Mouse (Mus musculus) lung, adult 2 months (tissue): ENCODE measurements around the gene Tirap. TPM values are rescaled to one million over a fixed set of nuclear protein-coding genes. Genes with fewer than 3 reads are reported as not detected.

Experiments
- DNase-seq: peaks from one replicate; pipeline ENCODE4 v3.0.0; 2022
- H3K4me1 ChIP-seq: fragments of 200-500 bp; 2 replicates; pipeline ENCODE4 v1.6.1; 2011; ENCODE audit warnings: low read length; ENCODE audit not compliant: control insufficient read depth, insufficient read depth
- H3K4me3 ChIP-seq: fragments of 200-500 bp; replicated peaks from 2 replicates; pipeline ENCODE3; 2011; ENCODE audit warnings: low read depth, mild to moderate bottlenecking, control low read depth, low read length; ENCODE audit errors: extremely low read depth
- CTCF ChIP-seq: fragments of 200-500 bp; IDR thresholded peaks from 2 replicates; pipeline ENCODE4 v1.5.1; 2011; ENCODE audit warnings: mild to moderate bottlenecking, low read length, control low read depth; ENCODE audit not compliant: insufficient read depth
- POLR2A ChIP-seq: fragments of 200-500 bp; IDR thresholded peaks from 2 replicates; pipeline ENCODE4 v1.6.1; 2011; ENCODE audit warnings: low read depth, mild to moderate bottlenecking, control low read depth, low read length, borderline replicate concordance; ENCODE audit errors: extremely low read depth
- WGBS: fragments of 180-500 bp; shearing (Covaris S2); methylation state at CpG from one replicate; pipeline ENCODE4 v1.1.7; 2018; 5-methylcytosine and 5-hydroxymethylcytosine counted together
- polyA plus RNA-seq: library from polyadenylated mRNA; depleted of rRNA; stranded (reverse); fragments of >200 nt; gene quantifications from 2 replicates; pipeline ENCODE4 v1.2.3, GENCODE M21; 2012; rRNA removed

Gene Tirap
- 19.9 and 20.8 TPM in 2 replicates for polyA plus RNA-seq

DNA sequence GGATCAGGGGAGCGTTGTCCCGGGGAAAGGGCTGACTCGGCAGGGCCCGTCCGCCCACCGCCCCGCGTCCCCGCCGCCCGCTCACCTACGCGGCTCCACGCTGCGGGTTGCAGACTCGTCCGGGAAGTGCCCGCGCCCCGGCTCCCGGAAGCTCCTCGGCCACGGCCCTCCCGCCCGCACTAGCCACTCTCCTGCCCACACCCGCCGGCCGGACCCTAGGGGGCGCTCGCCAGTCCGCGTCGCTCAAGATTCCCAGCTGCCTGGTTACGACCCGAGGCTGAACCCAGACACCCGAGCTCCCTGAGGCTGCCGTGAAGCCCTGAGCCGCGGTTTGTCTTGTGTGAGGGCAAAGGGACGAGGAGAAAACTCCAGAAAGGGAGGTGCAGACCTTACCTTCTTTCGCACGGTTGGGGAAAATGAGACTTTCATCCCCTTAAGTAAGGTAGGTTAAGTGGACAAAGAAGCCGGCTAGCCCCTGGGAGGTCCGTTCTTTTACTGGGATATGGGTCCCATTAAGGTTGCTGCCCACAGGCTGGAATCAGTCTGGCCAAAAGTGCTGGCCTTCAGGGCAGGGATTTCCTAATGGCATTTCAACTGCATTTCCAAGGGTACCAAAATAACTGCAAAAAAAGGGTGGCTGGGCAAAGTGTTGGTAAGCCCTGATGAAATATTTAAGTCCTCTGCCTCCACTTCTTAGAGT lies at the start of gene Tirap, which contains the start of gene Srpr:
TSS of gene Tirap (minus strand) at position 520 of the 700 bp plus-strand sequence.
TSS of gene Srpr (plus strand) at position 404 of the 700 bp plus-strand sequence.
- Histone ChIP-seq H3K4me3 (peak within 1 kb of the TSS; percentile 90), H3K4me1 (peaks cover 8% of the 10 kb centered on the region)
- TF ChIP-seq CTCF (peak; percentile 50), POLR2A (no peak)
- peak; percentile 92 for DNase-seq
- under 1% methylated on average over 44 of the region's 44 CpGs for WGBS

DNA sequence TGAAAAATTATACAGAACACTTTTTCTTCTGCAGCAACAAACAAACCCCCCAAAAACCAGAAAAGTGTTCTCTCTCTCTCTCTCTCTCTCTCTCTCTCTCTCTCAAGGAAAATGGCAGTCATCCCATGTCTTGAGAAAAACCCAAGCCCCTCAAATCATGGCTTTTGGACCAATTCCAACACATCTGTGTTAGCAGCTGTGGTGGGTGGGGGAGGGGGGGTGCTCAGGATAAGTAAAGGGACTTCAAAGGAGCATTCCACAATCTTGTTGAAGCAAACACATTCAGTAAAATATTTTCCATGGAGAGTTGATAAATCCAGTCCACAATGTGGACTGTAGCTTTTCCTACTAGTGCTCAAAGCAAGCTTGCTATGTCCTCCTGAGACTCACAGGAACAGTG lies 49.4 kb upstream of the Tirap start:
- TF ChIP-seq CTCF (no peak), POLR2A (no peak)
- DNase-seq: no peak
- H3K4me3 ChIP-seq: no peak overlapping the region
- no peaks in the 10 kb centered on the region for H3K4me1 ChIP-seq

DNA sequence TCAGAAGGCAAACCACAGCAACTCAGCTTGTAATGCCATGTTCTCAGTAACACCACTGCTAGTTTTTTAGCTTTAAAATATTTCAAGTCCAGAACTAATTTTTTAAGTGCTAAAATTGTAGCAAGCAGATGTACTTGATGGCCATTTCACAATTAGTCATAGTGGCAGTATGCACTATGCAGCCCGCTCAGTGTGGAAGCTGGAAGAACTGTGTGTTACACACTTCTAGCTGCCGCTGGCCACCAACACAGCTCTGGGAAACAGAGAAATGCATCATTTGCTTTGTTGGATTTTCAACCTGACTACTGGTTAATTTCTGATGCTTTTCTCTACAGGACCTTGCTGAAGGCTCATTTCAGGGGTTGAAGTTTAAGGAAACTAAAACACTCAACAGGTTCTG lies 47.3 kb upstream of the Tirap start:
- DNase-seq: no peak
- WGBS: 87% methylated on average over 2 of the region's 2 CpGs
- no peak for TF ChIP-seq POLR2A
- TF ChIP-seq CTCF: no peak
- Histone ChIP-seq H3K4me3 (no peak overlapping the region), H3K4me1 (no peaks in the 10 kb centered on the region)

DNA sequence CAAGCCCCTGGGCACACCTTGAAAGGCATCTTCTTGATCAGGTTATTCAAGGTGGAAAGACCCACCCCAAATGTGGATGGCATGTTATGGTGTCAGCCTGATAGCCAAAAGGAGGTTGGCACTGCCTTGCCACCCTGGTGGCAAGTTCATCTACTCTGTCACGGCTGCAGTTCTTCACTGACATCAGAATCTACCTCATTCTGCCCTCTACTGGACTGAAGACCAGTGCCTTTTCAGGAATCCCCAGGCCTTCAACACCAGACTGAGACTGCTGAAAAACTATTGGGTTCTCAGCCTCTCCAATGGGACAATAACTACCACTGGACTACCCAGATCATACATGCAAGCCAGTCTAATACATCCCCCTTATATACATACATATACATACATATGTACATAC lies 39.6 kb upstream of the Tirap start:
- Histone ChIP-seq H3K4me1 (peaks cover 2% of the 10 kb centered on the region; the same call in 1 of the 2 replicates), H3K4me3 (no peak overlapping the region)
- 39% methylated on average over 1 of the region's 1 CpGs for WGBS
- DNase-seq: no peak
- TF ChIP-seq POLR2A (no peak), CTCF (no peak)

DNA sequence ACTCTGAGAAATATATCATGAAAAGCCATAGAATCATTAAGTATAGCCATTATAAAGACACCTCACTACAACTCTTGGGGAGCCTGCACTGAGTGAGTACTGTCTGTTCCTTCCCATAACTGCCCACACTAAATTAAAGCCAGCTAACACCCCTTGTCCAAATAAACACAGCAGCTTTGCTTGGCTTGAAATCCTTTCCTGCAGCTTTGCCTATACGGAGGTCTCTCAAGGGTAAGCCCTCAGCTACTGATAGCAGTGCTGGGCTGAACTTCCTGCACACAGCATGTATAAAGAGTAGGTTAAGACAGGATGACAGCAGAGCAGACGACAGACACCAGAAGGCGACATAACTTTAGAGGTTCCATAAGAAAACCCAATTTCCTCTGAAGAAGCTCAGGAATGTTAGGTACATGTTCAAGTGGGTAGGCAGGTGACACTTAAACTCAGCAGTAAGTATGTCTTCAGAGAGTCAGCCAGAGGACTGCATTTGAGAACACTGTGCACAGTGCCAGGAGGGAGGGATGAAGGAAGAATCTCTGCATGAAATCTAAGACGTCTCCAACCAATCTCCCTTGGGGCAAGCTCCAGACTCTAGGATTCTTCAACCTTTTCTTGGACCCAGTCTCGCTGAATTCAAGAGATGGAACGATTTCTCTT lies 39.0 kb upstream of the Tirap start:
- peaks cover 2% of the 10 kb centered on the region; the same call in 1 of the 2 replicates for H3K4me1 ChIP-seq
- TF ChIP-seq POLR2A: no peak
- TF ChIP-seq CTCF: no peak
- H3K4me3 ChIP-seq: no peak overlapping the region
- peak; percentile 17 for DNase-seq
- 42% methylated on average over 6 of the region's 6 CpGs for WGBS

DNA sequence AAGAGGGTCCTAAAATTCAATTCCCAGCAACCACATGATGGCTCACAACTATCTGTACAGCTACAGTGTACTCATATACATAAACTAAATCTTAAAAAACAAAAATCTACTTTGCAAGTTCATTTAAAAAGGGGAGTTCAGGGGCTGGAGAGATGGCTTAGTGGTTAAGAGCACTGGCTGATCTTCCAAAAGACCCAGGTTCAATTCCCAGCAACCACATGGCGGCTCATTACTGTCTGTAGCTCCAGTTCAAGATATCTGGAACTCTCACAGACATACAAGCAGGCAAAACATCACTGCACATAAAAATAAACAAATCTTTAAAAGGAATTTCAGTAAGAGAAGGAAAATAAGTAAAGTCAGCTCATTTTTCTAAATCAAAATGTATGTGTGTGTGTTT lies 38.3 kb upstream of the Tirap start:
- Histone ChIP-seq H3K4me3 (no peak overlapping the region), H3K4me1 (peaks cover 2% of the 10 kb centered on the region; the same call in 1 of the 2 replicates)
- DNase-seq: no peak
- 95% methylated on average over 1 of the region's 1 CpGs for WGBS
- no peak for TF ChIP-seq CTCF
- TF ChIP-seq POLR2A: no peak

DNA sequence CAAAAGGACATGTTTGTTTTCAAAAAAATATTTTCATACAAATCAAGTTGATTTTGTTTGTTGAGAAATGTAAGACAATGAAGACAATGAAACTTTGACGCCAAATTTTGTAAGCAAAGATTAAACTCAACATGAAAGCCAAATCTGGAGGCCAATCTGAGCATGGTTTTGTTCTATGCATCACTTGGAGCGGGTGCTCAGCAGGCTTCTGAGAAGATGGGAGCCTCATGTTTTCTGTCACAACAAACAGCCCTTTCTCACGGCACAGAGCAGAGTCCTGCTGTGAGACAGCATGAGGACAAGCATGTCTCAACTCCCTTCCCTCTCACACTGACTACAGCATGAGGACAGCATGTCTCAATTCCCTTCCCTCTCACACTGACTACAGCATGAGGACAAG lies 35.9 kb upstream of the Tirap start:
- peaks cover 2% of the 10 kb centered on the region; the same call in 1 of the 2 replicates for H3K4me1 ChIP-seq
- TF ChIP-seq CTCF (no peak), POLR2A (no peak)
- no peak for DNase-seq
- H3K4me3 ChIP-seq: no peak overlapping the region
- 58% methylated on average over 3 of the region's 3 CpGs for whole genome bisulfite sequencing

DNA sequence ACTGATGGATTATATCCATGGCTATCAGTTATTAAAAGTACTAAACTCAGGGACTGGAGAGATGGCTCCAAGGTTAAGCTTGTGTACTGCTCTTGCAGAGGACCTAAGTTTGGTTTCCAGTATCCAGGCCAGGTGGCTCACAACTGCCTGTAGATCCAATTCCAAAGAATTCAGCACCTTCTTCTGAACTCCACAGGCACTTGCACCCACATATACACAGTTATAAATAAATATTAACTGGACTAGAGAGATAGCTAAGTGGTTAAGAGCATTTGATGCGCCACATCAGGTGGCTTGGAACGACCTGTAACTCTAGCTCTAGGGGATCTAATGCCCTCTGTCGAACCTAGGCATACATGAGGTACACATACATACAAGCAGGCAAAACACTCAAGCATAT lies 28.6 kb upstream of the Tirap start:
- TF ChIP-seq POLR2A (no peak), CTCF (no peak)
- 90% methylated on average over 3 of the region's 3 CpGs for WGBS

DNA sequence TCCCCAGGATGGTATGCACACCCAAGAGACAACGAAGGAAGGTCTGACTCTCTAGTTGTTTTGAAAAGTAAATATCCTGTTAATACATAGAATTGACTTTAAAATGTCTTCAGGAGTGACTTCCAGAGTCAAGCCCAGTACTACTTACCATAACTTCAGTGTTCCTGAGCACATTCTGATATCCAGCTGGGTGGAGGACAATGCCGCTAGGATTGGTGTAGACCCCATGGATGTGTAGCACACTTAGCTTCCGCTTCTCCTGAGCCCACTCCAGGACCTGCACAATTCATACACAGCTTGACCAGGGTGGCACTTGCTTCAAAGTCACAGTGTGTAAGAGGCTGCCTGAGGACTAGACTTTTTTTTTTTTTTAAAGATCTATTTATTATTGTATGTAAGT lies 23.4 kb upstream of the Tirap start:
- DNase-seq: no peak
- Histone ChIP-seq H3K4me3 (no peak overlapping the region), H3K4me1 (no peaks in the 10 kb centered on the region)
- TF ChIP-seq CTCF: no peak
- TF ChIP-seq POLR2A: no peak
- WGBS: 95% methylated on average over 3 of the region's 3 CpGs

More for the DNA sequence above, 28.6 kb upstream of the Tirap start:
- H3K4me3 ChIP-seq: no peak overlapping the region
- no peak for DNase-seq
- H3K4me1 ChIP-seq: no peaks in the 10 kb centered on the region

DNA sequence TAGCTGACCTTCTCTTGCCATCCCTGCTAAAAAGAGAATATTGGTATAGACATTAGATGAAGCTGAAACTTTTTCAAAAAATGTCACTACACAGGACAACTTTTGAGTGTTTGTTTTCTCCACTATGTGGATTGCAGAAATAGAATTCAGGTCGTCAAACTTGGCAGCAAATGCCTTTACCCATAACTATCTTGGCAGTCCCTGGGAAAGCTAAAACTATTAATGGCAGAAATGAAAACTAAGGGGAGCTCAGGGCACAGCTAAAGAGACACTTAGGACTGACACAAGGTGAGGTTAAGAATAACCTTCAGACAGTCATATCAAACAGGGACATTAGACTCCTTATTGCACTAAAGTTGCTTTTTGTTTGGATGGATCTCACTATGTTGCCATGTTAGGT lies 17.9 kb upstream of the Tirap start:
- TF ChIP-seq CTCF (no peak), POLR2A (no peak)
- Histone ChIP-seq H3K4me3 (no peak overlapping the region), H3K4me1 (no peaks in the 10 kb centered on the region)
- 49% methylated on average over 1 of the region's 1 CpGs for WGBS
- no peak for DNase-seq
